Mouse (Mus musculus): ENCODE data around the gene Fbxl17. TPM values are rescaled to one million over a fixed set of nuclear protein-coding genes. Genes with fewer than 3 reads are reported as not detected.
A peak's percentile ranks its signal among the peaks of the same experiment; 100 is the strongest.

The Fbxl17 gene
- total RNA-seq, 1 experiment from 2014 or later = 17.1 TPM

GRCm38 (mm10) chr17:63095017-63095416, 404.8 kb downstream of the Fbxl17 start:
- no peak for ATAC-seq (ENCODE audit: extremely low read depth, insufficient number of reproducible peaks, low FRiP score, poor library complexity, severe bottlenecking)

GRCm38 (mm10) chr17:63093184-63093583, 406.6 kb downstream of the Fbxl17 start:
- no peak for ATAC-seq (ENCODE audit: extremely low read depth, insufficient number of reproducible peaks, low FRiP score, poor library complexity, severe bottlenecking)

- peak; percentile 46 for ATAC-seq (ENCODE audit: extremely low read depth, insufficient number of reproducible peaks, low FRiP score, poor library complexity, severe bottlenecking)
Observed at GRCm38 (mm10) chr17:63092774-63093173, 407.0 kb downstream of the Fbxl17 start.

GRCm38 (mm10) chr17:63090112-63090511, 409.7 kb downstream of the Fbxl17 start:
- no peak for ATAC-seq (ENCODE audit: extremely low read depth, insufficient number of reproducible peaks, low FRiP score, poor library complexity, severe bottlenecking)

- no peak for ATAC-seq (ENCODE audit: extremely low read depth, insufficient number of reproducible peaks, low FRiP score, poor library complexity, severe bottlenecking)
Observed at GRCm38 (mm10) chr17:63087265-63087664, 412.6 kb downstream of the Fbxl17 start.

- ATAC-seq (ENCODE audit: extremely low read depth, insufficient number of reproducible peaks, low FRiP score, poor library complexity, severe bottlenecking) = no peak
Observed at GRCm38 (mm10) chr17:63086526-63086925, 413.3 kb downstream of the Fbxl17 start.

GRCm38 (mm10) chr17:63085227-63085626, 414.6 kb downstream of the Fbxl17 start:
- ATAC-seq (ENCODE audit: extremely low read depth, insufficient number of reproducible peaks, low FRiP score, poor library complexity, severe bottlenecking) = no peak

- ATAC-seq (ENCODE audit: extremely low read depth, insufficient number of reproducible peaks, low FRiP score, poor library complexity, severe bottlenecking) = no peak
Observed at GRCm38 (mm10) chr17:63079087-63079486, 420.7 kb downstream of the Fbxl17 start.

GRCm38 (mm10) chr17:63077509-63077908, 422.3 kb downstream of the Fbxl17 start:
- no peak for ATAC-seq (ENCODE audit: extremely low read depth, insufficient number of reproducible peaks, low FRiP score, poor library complexity, severe bottlenecking)

- no peak for ATAC-seq (ENCODE audit: extremely low read depth, insufficient number of reproducible peaks, low FRiP score, poor library complexity, severe bottlenecking)
Observed at GRCm38 (mm10) chr17:63076661-63077060, 423.2 kb downstream of the Fbxl17 start.

- no peak for ATAC-seq (ENCODE audit: extremely low read depth, insufficient number of reproducible peaks, low FRiP score, poor library complexity, severe bottlenecking)
Observed at GRCm38 (mm10) chr17:63076037-63076426, 423.8 kb downstream of the Fbxl17 start.

GRCm38 (mm10) chr17:63075091-63076036, 424.5 kb downstream of the Fbxl17 start:
- ATAC-seq (ENCODE audit: extremely low read depth, insufficient number of reproducible peaks, low FRiP score, poor library complexity, severe bottlenecking) = no peak

- no peak for ATAC-seq (ENCODE audit: extremely low read depth, insufficient number of reproducible peaks, low FRiP score, poor library complexity, severe bottlenecking)
Observed at GRCm38 (mm10) chr17:63073342-63073741, 426.5 kb downstream of the Fbxl17 start.

- no peak for ATAC-seq (ENCODE audit: extremely low read depth, insufficient number of reproducible peaks, low FRiP score, poor library complexity, severe bottlenecking)
Observed at GRCm38 (mm10) chr17:63071134-63071923, 428.5 kb downstream of the Fbxl17 start.

- ATAC-seq (ENCODE audit: extremely low read depth, insufficient number of reproducible peaks, low FRiP score, poor library complexity, severe bottlenecking) = no peak
Observed at GRCm38 (mm10) chr17:63070161-63070761, 429.6 kb downstream of the Fbxl17 start.

- ATAC-seq (ENCODE audit: extremely low read depth, insufficient number of reproducible peaks, low FRiP score, poor library complexity, severe bottlenecking) = no peak
Observed at GRCm38 (mm10) chr17:63062785-63063184, 437.0 kb downstream of the Fbxl17 start.

- ATAC-seq (ENCODE audit: extremely low read depth, insufficient number of reproducible peaks, low FRiP score, poor library complexity, severe bottlenecking) = no peak
Observed at GRCm38 (mm10) chr17:63061786-63062185, 438.0 kb downstream of the Fbxl17 start.

GRCm38 (mm10) chr17:63060814-63061213, 439.0 kb downstream of the Fbxl17 start:
- no peak for ATAC-seq (ENCODE audit: extremely low read depth, insufficient number of reproducible peaks, low FRiP score, poor library complexity, severe bottlenecking)

GRCm38 (mm10) chr17:63057740-63058388, 442.0 kb downstream of the Fbxl17 start:
- ATAC-seq (ENCODE audit: extremely low read depth, insufficient number of reproducible peaks, low FRiP score, poor library complexity, severe bottlenecking) = no peak

All from neutrophil, adult 5-6 weeks (primary cell).